Mouse (Mus musculus): ENCODE results near the gene Fhl1.

DNA sequence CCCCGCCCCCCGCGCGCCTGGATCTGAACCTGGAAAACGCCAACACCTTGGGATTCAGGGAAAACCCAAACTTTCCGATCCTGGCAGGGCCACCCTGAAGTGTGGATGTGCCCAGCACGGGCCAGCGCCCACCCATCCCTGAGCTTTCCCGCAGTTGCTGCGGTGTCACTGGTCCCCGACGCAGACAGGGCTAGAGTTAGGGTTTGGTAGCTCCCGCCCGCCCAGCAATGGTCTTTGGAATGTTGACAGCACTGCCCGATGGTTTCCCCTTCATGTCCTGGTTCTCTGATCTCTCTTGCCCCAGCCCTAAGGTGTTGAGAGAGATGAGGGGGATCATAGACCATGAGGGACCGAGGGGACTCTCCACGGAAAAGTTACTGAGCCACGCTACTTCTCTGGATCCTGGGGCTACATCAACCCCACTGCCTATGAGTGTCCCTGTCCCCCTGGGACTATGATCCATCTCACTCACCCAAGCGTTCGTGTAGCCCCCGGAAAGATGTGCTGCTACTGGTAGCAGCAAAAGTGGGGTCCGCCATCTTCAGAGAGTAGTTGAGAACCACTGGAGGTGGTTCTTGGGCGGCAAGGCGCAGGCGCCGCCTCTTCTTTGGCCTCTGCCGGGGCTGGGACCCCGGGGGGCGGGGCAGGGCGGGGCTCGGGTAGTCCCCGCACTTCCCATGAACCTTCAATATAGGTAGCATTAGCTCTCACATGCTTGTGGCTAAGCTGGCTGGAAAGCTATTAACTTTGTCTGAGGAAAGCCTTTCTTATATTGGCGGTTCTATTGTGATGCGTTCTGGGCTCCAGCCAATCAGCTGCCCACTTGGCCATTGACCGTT lies 90.4 kb downstream of the Fhl1 start, which contains the start of gene Map7d3:
- TF ChIP-seq POLR2A (IDR thresholded peaks at IDR 0.05; ENCODE audit: low read depth, low read length) (peak; percentile 52; the same call in 1 of the 2 replicates), CTCF (IDR thresholded peaks at IDR 0.05; ENCODE audit: borderline replicate concordance, insufficient read depth, low read length) (no peak)

Data from embryonic fibroblast, embryonic 13.5 days (primary cell).